Mouse (Mus musculus) ES-Bruce4 (cell line): ENCODE measurements around the gene Fzd10. TPM values are rescaled to one million over a fixed set of nuclear protein-coding genes. Genes with fewer than 3 reads are reported as not detected.

Experiments
- H3K27ac ChIP-seq: 2 replicates; pipeline ENCODE4 v1.5.1; 2012; ENCODE audit warnings: low read length, inconsistent platforms; ENCODE audit not compliant: insufficient read depth
- H3K27me3 ChIP-seq: 2 replicates; pipeline ENCODE4 v1.6.1; 2012; ENCODE audit warnings: mild to moderate bottlenecking, low read length, inconsistent platforms; ENCODE audit not compliant: control insufficient read depth, poor library complexity, insufficient read depth, severe bottlenecking
- H3K36me3 ChIP-seq: 2 replicates; pipeline ENCODE4 v1.6.1; 2012; ENCODE audit warnings: inconsistent platforms, mild to moderate bottlenecking, low read length, moderate library complexity; ENCODE audit not compliant: control insufficient read depth, poor library complexity, insufficient read depth, severe bottlenecking
- H3K4me1 ChIP-seq: one replicate; pipeline ENCODE4 v1.8.1; 2011; ENCODE audit warnings: low read length; ENCODE audit not compliant: control insufficient read depth, insufficient read depth
- H3K4me3 ChIP-seq: 2 replicates; pipeline ENCODE4 v1.5.1; 2011; ENCODE audit warnings: low read depth, mild to moderate bottlenecking, low read length
- H3K9ac ChIP-seq: 2 replicates; pipeline ENCODE4 v1.6.1; 2012; ENCODE audit warnings: low read depth, mild to moderate bottlenecking, inconsistent platforms; ENCODE audit not compliant: poor library complexity, severe bottlenecking
- H3K9me3 ChIP-seq: replicated peaks from 2 replicates; pipeline ENCODE4 v1.6.1; 2012; ENCODE audit warnings: mild to moderate bottlenecking, low read length, inconsistent platforms; ENCODE audit not compliant: control insufficient read depth, poor library complexity, insufficient read depth, severe bottlenecking
- CTCF ChIP-seq: IDR thresholded peaks from one replicate; pipeline ENCODE4 v1.8.1; 2011; ENCODE audit warnings: low read depth, low read length
- EP300 ChIP-seq: IDR thresholded peaks from 2 replicates; pipeline ENCODE4 v1.6.1; 2011; ENCODE audit warnings: low read depth, low read length; ENCODE audit not compliant: insufficient read depth
- POLR2A ChIP-seq: IDR thresholded peaks from one replicate; pipeline ENCODE4 v1.8.1; 2011; ENCODE audit warnings: low read length; ENCODE audit not compliant: insufficient read depth
- polyA plus RNA-seq: library from polyadenylated mRNA; stranded (reverse); fragments of >200 nt; gene quantifications from 2 replicates; pipeline ENCODE4 v1.2.4, GENCODE M21; 2011; ENCODE audit warnings: low read depth; ENCODE audit not compliant: missing spikeins, insufficient read depth, insufficient read length

The Fzd10 gene
- polyA plus RNA-seq, 1 experiment, result 14.2 TPM

- Histone ChIP-seq H3K9me3 (no peaks in the 10 kb centered on the region), H3K4me1 (no peaks in the 10 kb centered on the region), H3K4me3 (no peak overlapping the region), H3K36me3 (no peaks in the 10 kb centered on the region), H3K27ac (no peak overlapping the region), H3K9ac (no peak overlapping the region), H3K27me3 (no peaks in the 10 kb centered on the region)
- TF ChIP-seq POLR2A (no peak), EP300 (no peak), CTCF (no peak)
Measured at GRCm38 (mm10) chr5:128649336-128649897, 48.8 kb downstream of the Fzd10 start.

Other genes with a start within 250 kb of the Fzd10 start
- gene Tmem132d, start 167.8 kb upstream of the Fzd10 start, polyA plus RNA-seq, result 0.19 and 0.32 TPM in 2 replicates
- not detected in 2 replicates for gene Piwil1, start 101.7 kb downstream of the Fzd10 start, polyA plus RNA-seq